Mouse (Mus musculus) liver (tissue): ENCODE measurements around the gene Gm14305.
"Not testable (repeated sequence)": the region's sequence is repeated elsewhere in the genome, so short reads cannot be mapped to it uniquely, and the experiment has no call there.

ENCODE experiments used
- DNase-seq: peaks from one replicate; pipeline ENCODE4 v3.0.0-alpha.2; 2020; ENCODE audit warnings: mixed read lengths

The Gm14305 gene

GRCm38 (mm10) chr2:176708051-176708450, at the start of gene Gm14305:
Gene Gm14305, plus strand, starts transcription at chr2:176708328.
- not testable (repeated sequence) for DNase-seq

- DNase-seq = not testable (repeated sequence)
Observed at GRCm38 (mm10) chr2:176670222-176670621, 37.9 kb upstream of the Gm14305 start, which contains the start of gene Zfp973. Gene Zfp973, plus strand, starts transcription at chr2:176670522.
